Mouse (Mus musculus) thymus, postnatal 14 days (tissue): ENCODE data around the gene Zfp57.
A peak's percentile ranks its signal among the peaks of the same experiment; 100 is the strongest.
"Not testable (repeated sequence)": the region's sequence is repeated elsewhere in the genome, so short reads cannot be mapped to it uniquely, and the experiment has no call there.

ENCODE experiments used
- DNase-seq: peaks from one replicate; pipeline ENCODE4 v3.0.0; 2021

Gene Zfp57

DNA sequence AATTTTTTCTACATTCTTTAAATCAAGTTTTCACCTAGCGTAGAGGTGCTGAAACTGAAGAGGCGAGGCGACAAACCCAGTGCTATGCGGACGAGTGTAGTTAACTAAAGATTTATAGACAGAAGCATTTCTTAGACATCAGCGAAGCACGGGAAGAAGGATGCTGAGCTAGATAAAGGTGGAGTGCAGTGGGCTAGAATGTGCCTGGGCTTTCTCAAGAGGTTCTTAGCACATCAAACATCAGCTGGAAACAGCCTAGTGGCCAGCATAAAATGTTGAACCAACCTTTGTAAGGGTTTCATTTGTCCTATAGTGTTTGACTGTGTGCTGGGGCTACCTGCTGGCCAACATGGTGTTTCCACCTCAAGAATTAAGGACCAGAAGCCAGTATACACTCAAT is at the start of gene Zfp57:
Gene Zfp57 (plus strand): TSS at position 301 of the 400 bp plus-strand sequence.
- DNase-seq, result no peak

GRCm38 (mm10) chr17:36952631-36953030 is 48.3 kb upstream of the Zfp57 start:
- DNase-seq, result no peak

- no peak for DNase-seq
These were observed 47.9 kb upstream of the Zfp57 start for GRCm38 (mm10) chr17:36953062-36953461.

DNA sequence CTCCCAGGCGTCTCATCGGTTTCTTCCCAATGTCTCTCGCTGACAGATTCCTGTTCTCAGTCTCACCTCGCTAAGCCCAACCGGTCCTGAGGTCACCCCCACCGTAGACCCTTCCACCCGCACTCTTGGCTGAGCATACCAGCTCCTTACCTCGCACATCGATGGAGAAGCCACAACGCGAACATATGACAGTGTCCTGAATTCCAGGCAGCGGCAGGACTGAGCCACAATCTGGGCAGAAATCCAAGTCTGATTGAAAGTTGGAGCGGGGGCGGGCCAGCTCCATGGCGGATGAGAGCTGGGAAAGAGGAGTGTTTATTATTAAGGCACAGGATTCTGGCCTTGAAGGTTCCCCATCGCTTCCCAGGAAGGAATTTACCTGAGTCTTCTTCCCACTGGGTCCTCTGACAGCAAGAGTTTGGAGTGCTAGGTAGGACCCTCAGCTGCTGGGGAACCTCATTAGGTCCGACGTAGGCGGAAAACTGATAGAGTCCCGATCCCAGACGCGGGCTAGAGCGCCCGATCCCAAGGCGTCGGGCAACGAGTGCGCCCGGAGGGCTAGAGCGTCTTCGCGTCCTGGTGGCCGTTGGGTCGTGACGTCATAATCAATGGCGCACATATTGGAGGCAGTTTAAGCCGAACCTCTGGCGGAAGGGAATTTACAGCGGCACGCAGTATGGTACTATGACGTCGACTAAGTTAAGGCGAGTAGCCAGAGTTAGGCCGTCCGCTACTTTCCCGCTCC is 42.8 kb upstream of the Zfp57 start, which contains the start of the genes Znrd1 and Znrd1as:
Gene Znrd1 (minus strand): TSS at position 561 of the 745 bp plus-strand sequence.
Gene Znrd1as (plus strand): TSS at position 594 of the 745 bp plus-strand sequence.
- DNase-seq, result peak; percentile 91

DNA sequence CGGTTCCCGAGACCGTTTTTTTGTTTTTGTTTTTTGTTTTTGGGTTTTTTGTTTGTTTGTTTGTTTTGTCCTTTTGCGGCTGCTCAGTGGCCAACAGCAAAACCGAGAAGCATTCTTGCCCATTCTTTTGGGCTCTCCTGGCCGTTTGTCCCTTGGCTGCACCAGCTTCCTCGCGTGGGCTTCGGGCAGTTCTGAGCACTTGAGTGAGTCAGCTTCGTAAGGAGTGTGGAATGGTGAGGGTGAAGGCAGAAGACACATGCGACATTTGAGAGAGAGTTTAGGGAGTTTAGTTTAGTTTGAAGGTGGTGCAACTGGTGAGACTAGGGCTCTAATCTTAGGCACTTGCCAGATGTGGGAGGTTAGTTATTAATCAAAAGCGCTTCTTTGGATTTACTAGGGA is 42.1 kb upstream of the Zfp57 start:
- DNase-seq, result no peak

DNA sequence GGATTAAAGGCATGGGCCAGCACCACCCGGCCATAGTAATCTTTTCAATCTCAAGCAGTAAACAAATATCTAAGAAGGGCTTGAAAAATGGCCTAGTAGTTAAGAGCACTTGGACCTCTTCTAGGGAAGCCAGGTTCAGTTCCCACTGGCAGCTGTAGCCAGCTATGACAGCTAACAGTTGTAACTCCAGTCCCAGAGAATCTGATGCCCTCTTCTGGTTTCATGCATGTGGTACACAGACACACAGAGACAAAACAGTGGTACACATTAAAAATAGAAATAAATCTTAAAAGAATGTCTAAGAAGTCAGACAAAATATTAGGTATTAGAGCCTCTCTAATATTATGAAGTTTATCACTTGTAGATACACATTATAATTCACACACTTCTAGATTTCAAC is 39.8 kb upstream of the Zfp57 start:
- DNase-seq, result no peak

GRCm38 (mm10) chr17:36966875-36967274 is 34.1 kb upstream of the Zfp57 start:
- no peak for DNase-seq

GRCm38 (mm10) chr17:36970316-36970890 is 30.6 kb upstream of the Zfp57 start:
- no peak for DNase-seq

- no peak for DNase-seq
These were observed 29.7 kb upstream of the Zfp57 start for GRCm38 (mm10) chr17:36971172-36971850.

DNA sequence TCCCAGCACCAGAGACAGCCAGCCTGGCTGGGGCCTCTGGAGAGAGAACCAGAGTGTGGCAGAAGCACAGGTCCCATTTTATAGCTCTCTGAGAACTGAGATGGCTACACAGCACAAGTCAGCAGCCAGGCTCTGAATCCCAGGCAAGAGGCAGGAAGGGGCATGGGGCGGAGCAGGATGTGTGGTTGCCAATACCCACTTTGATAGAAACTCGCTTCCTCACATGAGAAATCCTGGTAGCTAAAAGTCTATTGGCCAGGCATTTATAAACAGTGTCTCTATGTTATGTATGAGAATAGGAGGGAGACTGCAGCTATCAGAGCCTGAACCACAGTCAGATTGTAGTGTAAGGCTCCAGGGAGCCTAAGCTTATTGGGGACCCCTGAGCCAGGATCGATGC is 28.2 kb upstream of the Zfp57 start:
- peak; percentile 43 for DNase-seq

- DNase-seq, result no peak
These were observed 27.6 kb upstream of the Zfp57 start for GRCm38 (mm10) chr17:36973271-36973787.

DNA sequence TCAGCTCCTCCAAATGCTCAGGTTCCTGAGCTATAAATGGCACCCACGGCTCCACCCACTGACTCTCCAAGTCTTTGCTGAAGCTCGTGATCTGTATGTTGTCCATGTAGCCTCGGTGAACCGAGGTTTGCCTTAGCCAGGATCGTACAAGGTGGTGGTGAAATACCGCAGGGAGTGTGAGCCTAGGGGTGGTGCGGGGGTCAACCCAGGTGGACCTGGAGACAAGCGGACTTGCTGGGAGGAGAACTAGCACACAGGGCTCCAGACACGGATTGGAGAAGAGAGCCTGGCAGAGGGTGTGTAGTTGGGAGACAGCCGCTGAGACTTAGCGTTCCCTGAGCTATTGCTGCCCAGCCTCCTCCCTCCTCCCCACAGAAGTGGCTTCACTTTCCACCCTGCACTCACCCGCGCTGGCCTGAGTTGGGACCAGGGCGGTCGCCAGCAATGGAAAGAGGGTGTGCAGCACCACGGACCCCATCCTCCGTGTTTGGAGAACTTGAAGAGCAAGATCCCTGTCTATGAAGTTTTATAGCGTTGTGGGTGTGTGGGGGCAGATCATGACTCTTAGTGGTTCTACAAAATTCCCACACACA is 19.6 kb upstream of the Zfp57 start, which contains the start of gene 2410137M14Rik:
Gene 2410137M14Rik (minus strand): TSS at position 17 of the 593 bp plus-strand sequence.
- no peak for DNase-seq

DNA sequence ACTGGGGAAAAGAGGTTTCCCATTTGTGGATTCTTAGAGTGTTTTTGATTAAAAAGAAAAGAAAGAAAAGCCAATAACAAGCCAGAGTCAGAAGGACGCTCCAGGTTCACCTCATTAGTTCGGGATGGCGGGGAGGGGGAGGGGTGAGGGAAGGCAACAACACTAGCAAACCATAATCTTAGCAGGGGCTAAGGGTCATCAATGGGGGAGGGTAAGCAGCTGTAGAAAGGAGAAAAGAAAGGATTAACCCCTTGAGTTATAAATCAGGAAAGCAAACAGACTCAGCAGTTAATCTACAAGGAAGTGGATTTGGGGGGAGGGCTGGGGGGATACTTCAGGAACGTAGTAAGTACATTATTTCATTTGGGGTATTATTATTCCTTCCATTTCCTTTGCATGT is 19.1 kb upstream of the Zfp57 start:
- DNase-seq, result no peak

GRCm38 (mm10) chr17:36982253-36983155 is 18.5 kb upstream of the Zfp57 start:
- no peak for DNase-seq

GRCm38 (mm10) chr17:36988475-36988874 is 12.5 kb upstream of the Zfp57 start:
- no peak for DNase-seq

DNA sequence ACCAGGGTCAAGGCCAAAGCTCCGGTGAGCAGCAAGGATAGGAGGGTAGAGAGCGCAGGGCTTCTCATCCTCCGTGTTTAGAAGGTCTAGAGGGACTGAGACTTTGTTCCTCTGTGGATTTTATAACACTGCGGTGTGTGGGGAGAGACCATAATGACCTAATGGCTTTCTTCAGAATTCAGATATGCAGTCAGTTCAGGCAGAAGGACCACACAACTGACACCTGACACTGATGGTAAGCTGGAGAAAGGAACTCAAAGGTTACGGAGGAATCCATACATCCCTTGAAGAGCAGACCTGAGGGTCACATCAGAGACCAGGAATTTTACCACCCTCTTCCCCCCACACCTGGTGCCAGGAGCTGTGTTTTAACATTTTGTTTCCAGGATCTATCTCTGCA is 11.5 kb upstream of the Zfp57 start, which contains the start of gene H2-M5:
Gene H2-M5 (minus strand): TSS at position 101 of the 400 bp plus-strand sequence.
- DNase-seq, result no peak

GRCm38 (mm10) chr17:36990630-36991029 is 10.3 kb upstream of the Zfp57 start:
- not testable (repeated sequence) for DNase-seq

- no peak for DNase-seq
These were observed 8.4 kb upstream of the Zfp57 start for GRCm38 (mm10) chr17:36992336-36993104.

DNA sequence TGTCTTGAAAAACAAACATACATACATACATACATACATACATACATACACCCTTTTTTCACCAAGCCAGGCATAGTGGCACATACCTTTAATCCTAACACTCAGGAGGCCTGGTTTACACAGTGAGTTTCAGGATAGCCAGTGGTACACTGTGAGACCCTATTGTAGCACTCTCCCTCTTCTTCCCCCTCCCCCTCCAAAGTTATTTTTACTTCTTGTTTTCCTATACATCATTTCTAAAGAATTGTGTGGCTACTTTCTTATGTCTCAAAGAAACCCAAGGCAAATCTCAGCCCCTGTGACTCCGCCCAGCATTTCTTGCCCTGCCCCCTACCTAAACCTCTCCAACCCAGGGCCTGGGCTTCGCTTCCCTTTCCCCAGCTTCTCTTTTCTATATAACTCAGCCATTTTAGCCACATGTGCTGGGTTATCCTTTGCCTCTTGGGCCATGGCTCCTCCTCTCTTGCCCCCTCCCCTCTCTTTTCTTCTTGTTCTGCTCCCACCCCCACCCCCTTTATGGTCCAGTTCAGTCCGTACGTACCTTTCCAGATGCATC is 7.1 kb upstream of the Zfp57 start:
- DNase-seq, result no peak

DNA sequence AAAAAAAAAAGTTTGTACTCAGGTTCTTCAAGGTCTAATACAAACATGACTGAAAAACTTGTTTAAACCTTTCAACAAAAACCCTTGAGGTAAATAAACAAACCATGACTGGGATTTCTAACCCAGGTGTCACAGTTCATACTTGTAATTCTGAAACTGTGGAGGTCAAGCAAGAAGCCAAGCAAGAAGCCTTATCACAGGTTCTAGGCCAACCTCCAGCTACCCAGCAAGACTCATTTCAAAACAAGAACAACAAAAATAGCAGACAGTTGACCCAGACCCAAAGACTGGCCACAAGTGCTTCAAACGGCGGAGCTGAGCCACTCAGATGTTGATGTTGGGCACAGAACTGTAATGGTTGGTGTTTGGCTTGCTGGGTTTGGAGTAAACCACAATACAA is 6.4 kb upstream of the Zfp57 start:
- no peak for DNase-seq

DNA sequence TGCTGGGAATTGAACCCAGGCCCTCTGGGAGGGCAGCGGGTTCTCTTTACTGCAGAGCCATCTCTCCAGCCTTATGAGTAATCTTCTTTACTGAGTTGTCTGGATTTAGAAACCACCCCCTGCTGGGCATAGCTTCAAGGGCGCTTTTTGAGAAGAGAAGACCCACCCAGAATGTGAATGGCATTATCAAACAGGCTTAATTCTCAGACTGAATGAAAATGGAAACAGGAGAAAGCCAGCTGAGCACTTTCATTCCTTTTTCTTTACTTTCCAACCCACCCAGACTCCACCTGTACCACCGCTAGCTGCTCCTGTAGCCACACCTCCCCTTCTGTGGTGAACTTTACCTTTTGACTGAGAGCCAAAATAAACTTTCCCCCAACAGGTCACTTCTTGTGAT is 5.5 kb upstream of the Zfp57 start:
- DNase-seq, result no peak
